14 mouse cellular contexts compared by ENCODE assay signal in genomic region chr17:62853741-62854140, GRCm38 (mm10). TPM values are rescaled to one million over a fixed set of nuclear protein-coding genes. Genes with fewer than 3 reads are reported as not detected.
A peak's percentile ranks its signal among the peaks of the same experiment; 100 is the strongest.
DNase-seq lines count a peak whose midpoint lies in the region; ATAC-seq lines count a peak whose summit lies in the region.
"Had no signal": no experiment of that assay in that cellular context is flagged by ENCODE, and none has a peak within 500 bp of the region (broad histone marks: within the 10 kb centered on the region; RNA-seq: fewer than 3 reads in every experiment).

No protein-coding gene starts in this region.

- H3K27ac ChIP-seq in heart, embryonic 10.5 days, result no peak overlapping the region
- no peak overlapping the region for H3K27ac ChIP-seq in hindbrain, embryonic 13.5 days
- peak overlapping the region; percentile 32; the same call in 1 of the 2 replicates for H3K27ac ChIP-seq in midbrain, embryonic 16.5 days (ENCODE audit: low read length)
- H3K27ac ChIP-seq: heart, adult 2 months; lung, embryonic 15.5 days had no signal

- no peak overlapping the region for H3K9ac ChIP-seq in hindbrain, embryonic 13.5 days
- no peak overlapping the region for H3K9ac ChIP-seq in midbrain, embryonic 16.5 days (ENCODE audit: low read depth, low read length)
- H3K9ac ChIP-seq: lung, embryonic 15.5 days had no signal

- H3K4me2 ChIP-seq in hindbrain, embryonic 13.5 days, result 0 out of 2 replicates have a peak overlapping the region, but pooled peaks have one; percentile 6
- peak overlapping the region; percentile 36 for H3K4me2 ChIP-seq in midbrain, embryonic 16.5 days (ENCODE audit: low read length)
- H3K4me2 ChIP-seq: lung, embryonic 15.5 days had no signal

- H3K9me3 ChIP-seq in heart, embryonic 10.5 days, result no peaks in the 10 kb centered on the region
- no peaks in the 10 kb centered on the region for H3K9me3 ChIP-seq in hindbrain, embryonic 13.5 days
- H3K9me3 ChIP-seq in midbrain, embryonic 16.5 days (replicated peaks; ENCODE audit: control insufficient read depth, low read length, poor library complexity, severe bottlenecking), result no peaks in the 10 kb centered on the region
- H3K9me3 ChIP-seq: lung, embryonic 15.5 days had no signal

- intact Hi-C loops in heart, postnatal 10 days (cut with DNase I), result no loop called here
- intact Hi-C loops in left cerebral cortex, postnatal 36 days (cut with DNase I), result no loop called here

- 0 out of 2 replicates have a peak overlapping the region, but pooled peaks have one; percentile 22 for H3K4me3 ChIP-seq in heart, embryonic 10.5 days
- H3K4me3 ChIP-seq in hindbrain, embryonic 13.5 days, result no peak overlapping the region
- H3K4me3 ChIP-seq in midbrain, embryonic 16.5 days (ENCODE audit: low read depth, low read length), result no peak overlapping the region
- H3K4me3 ChIP-seq: heart, adult 2 months; lung, embryonic 15.5 days had no signal

- no peaks in the 10 kb centered on the region for H3K27me3 ChIP-seq in heart, embryonic 10.5 days (ENCODE audit: insufficient read depth, poor library complexity, severe bottlenecking)
- no peaks in the 10 kb centered on the region for H3K27me3 ChIP-seq in hindbrain, embryonic 13.5 days
- H3K27me3 ChIP-seq in midbrain, embryonic 16.5 days (ENCODE audit: control insufficient read depth, insufficient read depth, low read depth, low read length), result no peaks in the 10 kb centered on the region
- H3K27me3 ChIP-seq: lung, embryonic 15.5 days had no signal

- no peaks in the 10 kb centered on the region for H3K36me3 ChIP-seq in heart, embryonic 10.5 days
- H3K36me3 ChIP-seq in hindbrain, embryonic 13.5 days, result no peaks in the 10 kb centered on the region
- no peaks in the 10 kb centered on the region for H3K36me3 ChIP-seq in midbrain, embryonic 16.5 days (ENCODE audit: control insufficient read depth, insufficient read depth, low read length)
- H3K36me3 ChIP-seq: lung, embryonic 15.5 days had no signal

- ATAC-seq in hindbrain, embryonic 13.5 days (ENCODE audit: low FRiP score), result no peak
- no peak for ATAC-seq in midbrain, embryonic 16.5 days

- WGBS in heart, embryonic 10.5 days, result 28% methylated on average over 6 of the region's 6 CpGs
- WGBS in hindbrain, embryonic 13.5 days, result 8% methylated on average over 6 of the region's 6 CpGs
- 7% methylated on average over 6 of the region's 6 CpGs for WGBS in midbrain, embryonic 16.5 days

- no peak for DNase-seq in heart, embryonic 10.5 days (ENCODE audit: low spot score)
- no peak for DNase-seq in heart, postnatal 10 days
- peak; percentile 29 for DNase-seq in Muller cell, postnatal 12 days (ENCODE audit: inconsistent ontology term)
- no peak for DNase-seq in right cerebral cortex, postnatal 10 days (ENCODE audit: low spot score in 2 of 2)
- DNase-seq in left cerebral cortex, postnatal 36 days (ENCODE audit: low spot score in 2 of 2), result no peak
- no peak for DNase-seq in frontal cortex, postnatal 36 days (ENCODE audit: low spot score in 2 of 2)
- DNase-seq: cerebellum, adult 2 months; heart, adult 2 months; kidney, adult 2 months; layer of hippocampus, adult 9-11 months; thymus, adult 2 months had no signal

- peaks cover 29% of the 10 kb centered on the region for H3K4me1 ChIP-seq in heart, embryonic 10.5 days
- peaks cover 42% of the 10 kb centered on the region for H3K4me1 ChIP-seq in hindbrain, embryonic 13.5 days (replicated peaks)
- H3K4me1 ChIP-seq in midbrain, embryonic 16.5 days (ENCODE audit: control insufficient read depth, insufficient read depth, low read length), result peaks cover 19% of the 10 kb centered on the region

RNA-seq across cellular contexts. Expression of gene Efna5, which starts 27.4 kb away (rescaled TPM):
- 19.1 and 32.2 TPM in 2 replicates for polyA plus RNA-seq in heart, embryonic 10.5 days (2016; fragmentation: Nextera tagmentation; extraction: Ambion mirVana)
- 10 to 100 TPM; 32.8 to 41.9 TPM for total RNA-seq in heart, postnatal 10 days (2021)
- polyA plus RNA-seq in hindbrain, embryonic 13.5 days (2015; fragmentation: Nextera tagmentation; extraction: Ambion mirVana), result 47.7 and 55.9 TPM in 2 replicates
- polyA plus RNA-seq in midbrain, embryonic 16.5 days (2015; fragmentation: Nextera tagmentation; extraction: Ambion mirVana), result 55.0 and 59.7 TPM in 2 replicates
- 10 to 100 TPM; 35.7 to 37.7 TPM for total RNA-seq in left cerebral cortex, postnatal 36 days (2021)
